Mouse (Mus musculus) ZHBTc4 (cell line): ENCODE results near the gene Pakap.
A peak's percentile ranks its signal among the peaks of the same experiment; 100 is the strongest.

Source experiments
- DNase-seq: peaks from one replicate; pipeline ENCODE4 v3.0.0-alpha.2; 2011; ENCODE audit warnings: low read depth, low spot score

The Pakap gene

GRCm38 (mm10) chr4:57798286-57799018 is 230.5 kb downstream of the Pakap start:
- peak; percentile 70 for DNase-seq

- no peak for DNase-seq
These were observed 231.3 kb downstream of the Pakap start for GRCm38 (mm10) chr4:57799297-57799696.

GRCm38 (mm10) chr4:57801239-57801638 is 233.3 kb downstream of the Pakap start:
- no peak for DNase-seq

GRCm38 (mm10) chr4:57801986-57802385 is 234.0 kb downstream of the Pakap start:
- no peak for DNase-seq

- DNase-seq = no peak
These were observed 234.4 kb downstream of the Pakap start for GRCm38 (mm10) chr4:57802411-57802810.

- no peak for DNase-seq
These were observed 236.9 kb downstream of the Pakap start for GRCm38 (mm10) chr4:57804902-57805301.

GRCm38 (mm10) chr4:57809449-57809848 is 241.5 kb downstream of the Pakap start:
- DNase-seq = no peak

GRCm38 (mm10) chr4:57812075-57812474 is 244.1 kb downstream of the Pakap start:
- DNase-seq = no peak

- DNase-seq = peak; percentile 43
These were observed 245.1 kb downstream of the Pakap start for GRCm38 (mm10) chr4:57812916-57813575.

GRCm38 (mm10) chr4:57813576-57813945 is 245.6 kb downstream of the Pakap start:
- no peak for DNase-seq

GRCm38 (mm10) chr4:57815355-57815754 is 247.4 kb downstream of the Pakap start:
- DNase-seq = no peak

GRCm38 (mm10) chr4:57816146-57816545 is 248.2 kb downstream of the Pakap start:
- no peak for DNase-seq

- DNase-seq = peak; percentile 62
These were observed 252.9 kb downstream of the Pakap start for GRCm38 (mm10) chr4:57820839-57821374.

GRCm38 (mm10) chr4:57821556-57822356 is 253.8 kb downstream of the Pakap start:
- DNase-seq = no peak

GRCm38 (mm10) chr4:57822641-57823040 is 254.7 kb downstream of the Pakap start:
- DNase-seq = no peak

GRCm38 (mm10) chr4:57824626-57825240 is 256.8 kb downstream of the Pakap start:
- DNase-seq = no peak

GRCm38 (mm10) chr4:57826272-57826671 is 258.3 kb downstream of the Pakap start:
- no peak for DNase-seq

- no peak for DNase-seq
These were observed 261.2 kb downstream of the Pakap start for GRCm38 (mm10) chr4:57829131-57829530.

- DNase-seq = no peak
These were observed 261.8 kb downstream of the Pakap start for GRCm38 (mm10) chr4:57829740-57830139.

- no peak for DNase-seq
These were observed 264.3 kb downstream of the Pakap start for GRCm38 (mm10) chr4:57832318-57832717.

GRCm38 (mm10) chr4:57833060-57833459 is 265.1 kb downstream of the Pakap start:
- DNase-seq = no peak

- peak; percentile 95 for DNase-seq
These were observed 266.2 kb downstream of the Pakap start for GRCm38 (mm10) chr4:57834141-57834540.
